Mouse (Mus musculus): ENCODE measurements at regions not wholly inside any gene's neighbourhood (a gene's known extent, or its start where the extent isn't known, plus 50 kb on each side); places are given as distances from the start of the nearest gene placed in this dataset.

- DNase-seq (ENCODE audit: low spot score), result no peak
These were observed 552.8 kb upstream of the Tenm3 start for GRCm38 (mm10) chr8:49396519-49396918.

- DNase-seq (ENCODE audit: low spot score), result no peak
These were observed 551.3 kb upstream of the Tenm3 start for GRCm38 (mm10) chr8:49395029-49395428.

GRCm38 (mm10) chr8:49389525-49389924 lies 545.8 kb upstream of the Tenm3 start:
- DNase-seq (ENCODE audit: low spot score), result no peak

- DNase-seq (ENCODE audit: low spot score), result no peak
These were observed 543.8 kb upstream of the Tenm3 start for GRCm38 (mm10) chr8:49387587-49387986.

GRCm38 (mm10) chr8:49372686-49373085 lies 528.9 kb upstream of the Tenm3 start:
- no peak for DNase-seq (ENCODE audit: low spot score)

- no peak for DNase-seq (ENCODE audit: low spot score)
These were observed 518.9 kb upstream of the Tenm3 start for GRCm38 (mm10) chr8:49362682-49363081.

- DNase-seq (ENCODE audit: low spot score), result no peak
These were observed 517.7 kb upstream of the Tenm3 start for GRCm38 (mm10) chr8:49361443-49361842.

GRCm38 (mm10) chr8:49360121-49360520 lies 516.4 kb upstream of the Tenm3 start:
- no peak for DNase-seq (ENCODE audit: low spot score)

- no peak for DNase-seq (ENCODE audit: low spot score)
These were observed 515.9 kb upstream of the Tenm3 start for GRCm38 (mm10) chr8:49359671-49360070.

GRCm38 (mm10) chr8:49348602-49349001 lies 504.9 kb upstream of the Tenm3 start:
- DNase-seq (ENCODE audit: low spot score), result no peak

GRCm38 (mm10) chr8:49338716-49339115 lies 495.0 kb upstream of the Tenm3 start:
- DNase-seq (ENCODE audit: low spot score), result no peak

GRCm38 (mm10) chr8:49326980-49327379 lies 483.2 kb upstream of the Tenm3 start:
- no peak for DNase-seq (ENCODE audit: low spot score)

GRCm38 (mm10) chr8:49321404-49321803 lies 477.7 kb upstream of the Tenm3 start:
- no peak for DNase-seq (ENCODE audit: low spot score)

- no peak for DNase-seq (ENCODE audit: low spot score)
These were observed 469.9 kb upstream of the Tenm3 start for GRCm38 (mm10) chr8:49313483-49314278.

GRCm38 (mm10) chr8:49312816-49313215 lies 469.1 kb upstream of the Tenm3 start:
- no peak for DNase-seq (ENCODE audit: low spot score)

GRCm38 (mm10) chr8:49282401-49282800 lies 438.6 kb upstream of the Tenm3 start:
- no peak for DNase-seq (ENCODE audit: low spot score)

GRCm38 (mm10) chr8:49281254-49281653 lies 437.5 kb upstream of the Tenm3 start:
- no peak for DNase-seq (ENCODE audit: low spot score)

- no peak for DNase-seq (ENCODE audit: low spot score)
These were observed 430.3 kb upstream of the Tenm3 start for GRCm38 (mm10) chr8:49274031-49274430.

GRCm38 (mm10) chr8:49273109-49273508 lies 429.4 kb upstream of the Tenm3 start:
- DNase-seq (ENCODE audit: low spot score), result no peak

GRCm38 (mm10) chr8:49263416-49263815 lies 419.7 kb upstream of the Tenm3 start:
- DNase-seq (ENCODE audit: low spot score), result no peak

- no peak for DNase-seq (ENCODE audit: low spot score)
These were observed 419.0 kb upstream of the Tenm3 start for GRCm38 (mm10) chr8:49262797-49263196.

- no peak for DNase-seq (ENCODE audit: low spot score)
These were observed 412.2 kb upstream of the Tenm3 start for GRCm38 (mm10) chr8:49255954-49256353.

GRCm38 (mm10) chr8:49254311-49254828 lies 410.6 kb upstream of the Tenm3 start:
- no peak for DNase-seq (ENCODE audit: low spot score)

GRCm38 (mm10) chr8:49243002-49243401 lies 399.3 kb upstream of the Tenm3 start:
- DNase-seq (ENCODE audit: low spot score), result no peak
